Mouse (Mus musculus): ENCODE measurements at regions not wholly inside any gene's neighbourhood (a gene's known extent, or its start where the extent isn't known, plus 50 kb on each side); places are given as distances from the start of the nearest gene placed in this dataset.

DNA sequence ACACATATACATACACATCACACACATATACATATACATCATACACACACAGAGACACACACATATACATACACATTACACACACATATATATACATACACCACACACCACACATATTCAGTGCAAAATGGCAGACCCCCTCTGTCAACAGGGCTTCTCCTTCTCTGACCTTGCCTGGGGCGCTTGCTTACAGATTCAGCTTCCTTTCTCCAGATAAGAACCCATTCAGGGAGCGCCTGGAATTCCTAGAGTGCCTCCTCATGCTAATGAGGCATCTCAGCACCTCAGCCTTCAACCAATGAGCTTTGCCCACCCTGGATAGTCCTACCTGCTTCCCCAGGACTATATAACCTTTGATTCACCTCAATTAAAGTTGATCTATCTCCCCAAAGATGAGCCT is 200.3 kb downstream of the Spata18 start:
- no peak for TF ChIP-seq GATA1 (IDR thresholded peaks at IDR 0.05; ENCODE audit: borderline replicate concordance, low read length)
- Histone ChIP-seq H3K4me3 (ENCODE audit: low read depth, low read length) (no peak overlapping the region), H3K9me3 (replicated peaks) (no peaks in the 10 kb centered on the region), H3K27me3 (ENCODE audit: insufficient read depth, low read length) (peaks cover 7% of the 10 kb centered on the region; the same call in 1 of the 2 replicates), H3K4me1 (ENCODE audit: insufficient read depth, low read depth, low read length) (no peaks in the 10 kb centered on the region), H3K36me3 (replicated peaks) (no peaks in the 10 kb centered on the region)
- DNase-seq (ENCODE audit: low spot score) (no peak), ATAC-seq (ENCODE audit: extremely low read depth, insufficient number of reproducible peaks, low FRiP score, poor library complexity, severe bottlenecking) (no peak)

- H3K4me3 ChIP-seq (ENCODE audit: low read depth, low read length): no peak overlapping the region
- no peaks in the 10 kb centered on the region; the same call in 1 of the 2 replicates for H3K27me3 ChIP-seq (ENCODE audit: insufficient read depth, low read length)
- H3K36me3 ChIP-seq (replicated peaks): no peaks in the 10 kb centered on the region
- no peaks in the 10 kb centered on the region for H3K4me1 ChIP-seq (ENCODE audit: insufficient read depth, low read depth, low read length)
- TF ChIP-seq POLR2AphosphoS5 (IDR thresholded peaks at IDR 0.05; ENCODE audit: insufficient replicate concordance, low read depth, low read length) (no peak), GATA1 (IDR thresholded peaks at IDR 0.05; ENCODE audit: borderline replicate concordance, low read length) (no peak), TAL1 (conservative IDR thresholded peaks at IDR 0.05; ENCODE audit: low read depth, low read length) (no peak)
- DNase-seq (ENCODE audit: low spot score) (no peak), ATAC-seq (ENCODE audit: extremely low read depth, insufficient number of reproducible peaks, low FRiP score, poor library complexity, severe bottlenecking) (no peak)
- H3K9me3 ChIP-seq (replicated peaks): no peaks in the 10 kb centered on the region
These were observed 203.0 kb downstream of the Spata18 start for GRCm38 (mm10) chr5:73854025-73854773.

DNA sequence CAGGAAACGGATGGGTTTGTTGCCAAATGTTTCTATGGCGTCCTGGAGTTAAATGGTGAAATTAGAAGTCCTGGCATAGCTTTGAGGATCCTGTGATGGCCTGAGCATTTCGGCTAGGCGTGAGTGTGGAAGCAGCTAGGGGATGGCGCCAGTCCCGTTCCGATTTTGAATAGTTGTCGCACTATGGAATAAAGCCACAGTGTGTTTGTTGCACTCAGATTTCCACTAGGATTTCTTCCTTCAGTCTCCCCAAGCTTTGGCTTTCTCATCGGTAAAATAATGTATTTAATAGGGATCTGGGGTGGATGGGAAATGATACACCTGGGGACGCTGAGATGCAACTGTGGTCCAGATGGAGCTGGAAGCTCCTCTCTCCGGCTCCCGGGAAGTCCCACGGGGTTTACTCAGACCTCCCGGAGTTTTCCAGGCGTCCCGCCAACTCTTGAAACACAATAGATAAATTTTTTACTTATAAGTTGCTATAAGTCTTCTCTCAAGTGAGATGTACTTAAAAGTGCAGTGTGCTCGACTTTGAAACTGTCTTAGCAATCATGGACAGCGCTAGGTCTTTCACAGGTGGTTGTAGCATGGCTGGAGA is 203.7 kb downstream of the Spata18 start:
- DNase-seq (ENCODE audit: low spot score) (no peak), ATAC-seq (ENCODE audit: extremely low read depth, insufficient number of reproducible peaks, low FRiP score, poor library complexity, severe bottlenecking) (no peak)
- Histone ChIP-seq H3K4me1 (ENCODE audit: insufficient read depth, low read depth, low read length) (no peaks in the 10 kb centered on the region), H3K36me3 (replicated peaks) (no peaks in the 10 kb centered on the region), H3K4me3 (ENCODE audit: low read depth, low read length) (no peak overlapping the region), H3K27me3 (ENCODE audit: insufficient read depth, low read length) (no peaks in the 10 kb centered on the region; the same call in 1 of the 2 replicates), H3K9me3 (replicated peaks) (no peaks in the 10 kb centered on the region)
- TF ChIP-seq GATA1 (IDR thresholded peaks at IDR 0.05; ENCODE audit: borderline replicate concordance, low read length) (no peak), CTCF (IDR thresholded peaks at IDR 0.05; ENCODE audit: low read depth, low read length) (no peak), TAL1 (conservative IDR thresholded peaks at IDR 0.05; ENCODE audit: low read depth, low read length) (no peak), POLR2AphosphoS5 (IDR thresholded peaks at IDR 0.05; ENCODE audit: insufficient replicate concordance, low read depth, low read length) (no peak), GATA2 (IDR thresholded peaks at IDR 0.05; ENCODE audit: borderline replicate concordance, low read depth, low read length) (no peak)

DNA sequence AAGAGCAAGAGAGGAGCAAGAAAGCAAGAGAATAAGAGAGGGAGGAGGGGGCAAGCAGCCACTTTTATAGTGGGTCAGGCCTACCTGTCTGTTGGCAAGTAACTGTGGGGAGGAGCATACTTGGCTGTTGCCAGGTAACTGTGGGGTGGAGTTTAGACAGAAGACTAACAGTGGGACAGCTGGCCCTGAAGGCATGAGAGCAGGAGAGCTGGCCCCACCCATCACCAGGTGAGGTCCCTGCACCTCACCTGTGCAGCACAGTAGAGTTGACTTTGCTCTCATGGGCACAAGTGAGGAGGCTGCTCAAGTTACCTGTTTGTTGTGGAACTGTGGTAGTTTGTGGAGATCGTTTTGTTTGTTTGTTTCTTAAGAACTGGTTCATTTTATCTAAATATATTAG is 208.1 kb downstream of the Spata18 start:
- no peaks in the 10 kb centered on the region for H3K36me3 ChIP-seq (replicated peaks)
- DNase-seq (ENCODE audit: low spot score): no peak
- TF ChIP-seq CTCF (IDR thresholded peaks at IDR 0.05; ENCODE audit: low read depth, low read length) (no peak), GATA1 (IDR thresholded peaks at IDR 0.05; ENCODE audit: borderline replicate concordance, low read length) (no peak), GATA2 (IDR thresholded peaks at IDR 0.05; ENCODE audit: borderline replicate concordance, low read depth, low read length) (no peak), POLR2AphosphoS5 (IDR thresholded peaks at IDR 0.05; ENCODE audit: insufficient replicate concordance, low read depth, low read length) (no peak), TAL1 (conservative IDR thresholded peaks at IDR 0.05; ENCODE audit: low read depth, low read length) (no peak)
- ATAC-seq (ENCODE audit: extremely low read depth, insufficient number of reproducible peaks, low FRiP score, poor library complexity, severe bottlenecking): no peak
- H3K4me3 ChIP-seq (ENCODE audit: low read depth, low read length): no peak overlapping the region
- no peaks in the 10 kb centered on the region for H3K9me3 ChIP-seq (replicated peaks)
- H3K27me3 ChIP-seq (ENCODE audit: insufficient read depth, low read length): no peaks in the 10 kb centered on the region; the same call in 1 of the 2 replicates
- H3K4me1 ChIP-seq (ENCODE audit: insufficient read depth, low read depth, low read length): no peaks in the 10 kb centered on the region

DNA sequence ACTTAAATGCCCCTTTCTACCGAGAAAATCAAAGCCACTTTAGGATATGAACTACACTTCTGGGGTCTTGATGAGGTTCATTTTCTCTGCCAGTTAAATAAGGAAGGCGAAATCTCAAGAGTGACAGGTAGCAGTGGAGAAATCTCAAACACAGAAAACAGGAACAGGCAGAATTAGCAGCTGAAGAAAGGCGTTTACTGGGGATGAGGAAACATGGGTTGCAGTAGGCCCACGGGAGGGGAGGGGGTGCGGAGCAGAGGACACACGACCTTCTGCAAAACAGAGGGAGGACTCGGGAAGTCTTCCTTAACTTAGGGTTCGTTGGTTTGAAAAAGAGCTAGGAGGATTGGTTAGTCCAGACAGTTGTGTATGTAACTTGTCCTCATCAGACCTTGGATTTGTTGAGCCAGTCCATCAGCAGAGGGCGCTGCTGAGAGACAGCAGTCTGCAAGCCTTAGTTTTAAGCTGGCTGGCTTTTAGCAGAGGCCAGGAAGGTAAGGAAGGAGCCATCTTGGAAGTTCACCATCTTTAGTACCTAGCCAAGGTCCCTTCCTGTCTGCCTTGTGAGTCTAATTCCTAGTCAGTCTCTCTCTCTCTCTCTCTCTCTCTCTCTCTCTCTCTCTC is 204.0 kb downstream of the Usp46 start:
- TF ChIP-seq CTCF (IDR thresholded peaks at IDR 0.05; ENCODE audit: low read depth, low read length) (no peak), TAL1 (conservative IDR thresholded peaks at IDR 0.05; ENCODE audit: low read depth, low read length) (no peak), GATA1 (IDR thresholded peaks at IDR 0.05; ENCODE audit: borderline replicate concordance, low read length) (no peak), GATA2 (IDR thresholded peaks at IDR 0.05; ENCODE audit: borderline replicate concordance, low read depth, low read length) (no peak), POLR2AphosphoS5 (IDR thresholded peaks at IDR 0.05; ENCODE audit: insufficient replicate concordance, low read depth, low read length) (no peak)
- H3K4me3 ChIP-seq (ENCODE audit: low read depth, low read length): no peak overlapping the region
- H3K9me3 ChIP-seq (replicated peaks): no peaks in the 10 kb centered on the region
- no peak for ATAC-seq (ENCODE audit: extremely low read depth, insufficient number of reproducible peaks, low FRiP score, poor library complexity, severe bottlenecking)
- H3K4me1 ChIP-seq (ENCODE audit: insufficient read depth, low read depth, low read length): no peaks in the 10 kb centered on the region
- DNase-seq (ENCODE audit: low spot score): no peak
- H3K27me3 ChIP-seq (ENCODE audit: insufficient read depth, low read length): no peaks in the 10 kb centered on the region; the same call in 1 of the 2 replicates
- no peaks in the 10 kb centered on the region for H3K36me3 ChIP-seq (replicated peaks)

- DNase-seq (ENCODE audit: low spot score) (no peak), ATAC-seq (ENCODE audit: extremely low read depth, insufficient number of reproducible peaks, low FRiP score, poor library complexity, severe bottlenecking) (no peak)
- peaks cover 5% of the 10 kb centered on the region; the same call in 1 of the 2 replicates for H3K27me3 ChIP-seq (ENCODE audit: insufficient read depth, low read length)
- H3K9me3 ChIP-seq (replicated peaks): no peaks in the 10 kb centered on the region
- no peaks in the 10 kb centered on the region for H3K36me3 ChIP-seq (replicated peaks)
- no peaks in the 10 kb centered on the region for H3K4me1 ChIP-seq (ENCODE audit: insufficient read depth, low read depth, low read length)
- TF ChIP-seq CTCF (IDR thresholded peaks at IDR 0.05; ENCODE audit: low read depth, low read length) (no peak), TAL1 (conservative IDR thresholded peaks at IDR 0.05; ENCODE audit: low read depth, low read length) (no peak), GATA1 (IDR thresholded peaks at IDR 0.05; ENCODE audit: borderline replicate concordance, low read length) (no peak), GATA2 (IDR thresholded peaks at IDR 0.05; ENCODE audit: borderline replicate concordance, low read depth, low read length) (no peak), POLR2AphosphoS5 (IDR thresholded peaks at IDR 0.05; ENCODE audit: insufficient replicate concordance, low read depth, low read length) (no peak)
- H3K4me3 ChIP-seq (ENCODE audit: low read depth, low read length): no peak overlapping the region
These were observed 195.4 kb downstream of the Usp46 start for GRCm38 (mm10) chr5:73872641-73873421.

All from G1E (cell line).